Mouse (Mus musculus) adrenal gland, postnatal 14 days (tissue): ENCODE measurements around the gene Fpr-rs7. TPM values are rescaled to one million over a fixed set of nuclear protein-coding genes. Genes with fewer than 3 reads are reported as not detected.

Experiments
- DNase-seq: peaks from one replicate; pipeline ENCODE4 v3.0.0; 2021; ENCODE audit warnings: mixed read lengths
- long read RNA-seq, 2 experiments: library from polyadenylated mRNA; stranded (forward); transcript quantifications; one replicate each; pipeline ENCODE4 v2.0.0; 2021
- total RNA-seq: library from RNA; stranded (reverse); gene quantifications from 2 replicates; pipeline ENCODE4 v1.2.3, GENCODE M21; 2021

The Fpr-rs7 gene
- not detected in 2 replicates for total RNA-seq
- long read RNA-seq, experiment 1: 0 reads
- long read RNA-seq, experiment 2: 0 reads

DNA sequence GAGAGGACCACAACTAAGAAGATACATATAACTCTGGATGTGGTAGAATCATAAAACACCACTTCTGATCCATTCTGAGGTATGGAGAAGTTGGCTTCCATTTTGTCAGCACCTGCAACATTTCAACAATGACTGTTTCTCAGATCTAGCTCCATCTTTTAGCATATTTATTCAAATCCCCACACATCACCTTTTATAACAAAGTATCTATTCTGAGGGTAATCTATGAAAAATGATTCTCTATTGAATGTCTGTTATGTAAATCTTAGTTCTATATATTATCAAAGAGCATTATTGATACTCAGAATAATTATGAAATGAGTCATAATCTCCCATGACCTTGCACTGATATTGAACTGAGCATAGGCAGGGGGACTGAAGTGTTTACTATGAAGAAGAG lies at the start of gene Fpr-rs7:
TSS of gene Fpr-rs7 (minus strand) at position 101 of the 400 bp plus-strand sequence.
- no peak for DNase-seq

DNA sequence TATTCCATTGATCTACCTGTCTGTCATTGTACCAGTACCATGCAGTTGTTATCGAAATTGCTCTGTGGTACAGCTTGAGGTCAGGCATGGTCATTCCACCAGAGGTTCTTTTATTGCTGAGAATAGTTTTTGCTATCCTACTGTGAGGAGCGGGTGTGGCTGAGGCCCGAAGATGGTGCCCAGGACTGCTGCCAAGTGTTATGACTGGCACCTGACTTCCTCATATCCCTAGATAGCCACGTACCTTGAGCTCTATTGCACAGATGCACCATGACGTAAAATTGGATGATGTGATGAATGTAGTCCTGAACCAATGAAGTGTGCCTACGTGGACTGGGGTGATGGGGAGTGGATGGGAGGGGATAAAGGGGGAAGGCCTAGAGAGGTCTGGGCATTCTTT lies 39.9 kb downstream of the Fpr-rs7 start:
- DNase-seq: no peak

DNA sequence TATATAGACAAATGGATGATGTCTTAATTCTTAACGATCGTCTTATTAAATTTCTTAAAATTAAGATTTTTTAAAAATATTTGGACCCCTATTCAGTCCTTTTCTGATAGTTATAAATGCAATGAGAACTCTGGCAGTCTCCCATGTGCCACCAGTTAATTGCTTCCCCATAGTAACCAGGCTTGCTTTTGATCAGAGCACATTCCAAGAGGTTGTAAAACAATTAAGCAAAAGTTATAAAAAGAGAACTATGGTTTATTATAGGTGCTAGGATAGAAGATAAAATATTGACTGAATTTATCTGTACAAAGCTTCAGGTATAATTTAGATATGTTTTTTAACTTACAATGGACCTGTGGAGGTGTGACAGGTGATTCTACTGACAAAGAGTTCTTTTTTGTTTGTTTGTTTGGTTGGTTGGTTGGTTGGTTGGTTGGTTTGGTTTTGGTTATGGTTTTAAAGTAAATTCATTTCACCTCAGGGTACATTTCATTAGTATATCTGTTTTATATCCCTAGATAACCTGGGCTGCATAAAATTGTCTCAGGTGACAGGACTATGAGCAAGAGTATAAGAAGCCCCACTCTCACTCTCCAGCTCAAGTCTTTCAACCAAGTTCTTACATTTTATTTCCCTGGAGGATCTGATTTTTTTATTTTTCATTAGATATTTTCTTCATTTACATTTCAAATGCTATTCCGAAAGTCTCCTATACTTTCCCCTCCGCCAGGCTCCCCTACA lies 42.2 kb downstream of the Fpr-rs7 start:
- DNase-seq: no peak

Other genes with a start within 250 kb of the Fpr-rs7 start
- gene Vmn2r104, start 65.9 kb downstream of the Fpr-rs7 start, total RNA-seq: not detected in 2 replicates
- not detected in 2 replicates for gene Fpr-rs6, start 68.9 kb upstream of the Fpr-rs7 start, total RNA-seq
- gene Vmn2r105, start 120.8 kb upstream of the Fpr-rs7 start, total RNA-seq: not detected in 2 replicates
- not detected in 2 replicates for gene Vmn2r106, start 171.3 kb upstream of the Fpr-rs7 start, total RNA-seq
- gene Vmn2r107, start 231.0 kb upstream of the Fpr-rs7 start, total RNA-seq: not detected in 2 replicates